Mouse (Mus musculus): Measurements from ENCODE around the gene Abca12.

Abca12 gene

DNA sequence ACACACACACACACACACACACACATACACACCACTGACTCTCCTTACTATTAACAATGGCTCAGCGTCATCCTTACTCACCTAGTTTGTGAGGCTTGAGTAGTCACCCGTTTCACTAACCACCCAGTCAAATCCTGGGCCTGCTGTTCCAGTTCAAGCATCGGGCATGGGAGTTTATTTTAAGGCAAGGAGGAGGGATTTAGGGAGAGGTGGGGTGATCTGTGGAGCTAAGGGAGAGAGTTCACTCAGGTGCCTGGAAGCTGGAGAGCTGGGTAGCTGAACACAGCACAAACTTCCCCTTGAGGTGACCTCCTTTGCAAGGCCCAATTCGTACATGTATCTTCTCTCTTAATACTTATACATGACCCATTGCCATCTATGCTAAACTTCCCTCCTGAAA is 219.4 kb downstream of the Abca12 start:
- no peak for DNase-seq (ENCODE audit: low spot score in 2 of 2)

DNA sequence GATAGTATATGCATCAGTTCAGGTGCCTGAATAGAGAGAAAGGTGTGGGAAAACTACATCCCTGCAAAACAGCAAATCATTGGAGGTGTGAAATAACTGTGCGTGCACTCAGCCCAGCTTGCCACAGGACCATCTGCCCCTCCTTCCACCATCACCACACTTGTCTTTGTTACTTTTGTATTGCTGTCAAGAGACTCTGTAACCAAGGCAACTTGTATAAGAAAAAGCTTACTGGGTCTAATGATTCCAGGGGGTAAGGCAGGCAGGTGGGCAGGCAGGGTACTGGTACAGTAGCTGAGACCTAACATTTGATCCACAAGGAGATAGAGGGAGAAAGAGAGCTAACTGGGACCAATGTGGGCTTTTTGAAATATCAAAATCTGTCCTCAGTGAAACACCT is 220.8 kb downstream of the Abca12 start:
- no peak for DNase-seq (ENCODE audit: low spot score in 2 of 2)
